In genomic region chr3:121593598-121594117, GRCm38 (mm10) we compare ENCODE assay signal across 32 mouse cellular contexts.
DNase-seq lines count a peak whose midpoint lies in the region; ATAC-seq lines count a peak whose summit lies in the region.
"Had no signal": no experiment of that assay in that cellular context is flagged by ENCODE, and none has a peak within 500 bp of the region (broad histone marks: within the 10 kb centered on the region; RNA-seq: fewer than 3 reads in every experiment).

No protein-coding gene starts in this region.

- no peaks in the 10 kb centered on the region for H3K27me3 ChIP-seq in kidney, embryonic 15.5 days
- no peaks in the 10 kb centered on the region for H3K27me3 ChIP-seq in stomach, embryonic 16.5 days (ENCODE audit: control insufficient read depth, insufficient read depth, low read length)
- H3K27me3 ChIP-seq: CH12.LX; embryonic facial prominence, embryonic 15.5 days; heart, embryonic 12.5 days; hindbrain, embryonic 15.5 days; neural tube, embryonic 13.5 days; stomach, embryonic 15.5 days had no signal

- no peak overlapping the region for H3K4me2 ChIP-seq in kidney, embryonic 15.5 days
- H3K4me2 ChIP-seq in stomach, embryonic 16.5 days (ENCODE audit: low read depth, low read length): no peak overlapping the region
- H3K4me2 ChIP-seq: embryonic facial prominence, embryonic 15.5 days; heart, embryonic 12.5 days; hindbrain, embryonic 15.5 days; midbrain, embryonic 11.5 days; neural tube, embryonic 13.5 days; stomach, embryonic 15.5 days had no signal

- no peak for ATAC-seq in kidney, embryonic 15.5 days (replicated peaks; ENCODE audit: low FRiP score)
- ATAC-seq in stomach, embryonic 16.5 days (ENCODE audit: insufficient read depth, low FRiP score): no peak
- ATAC-seq: forebrain, embryonic 16.5 days; inflammation-experienced regulatory T-cells, adult 6 months had no signal

- 0 out of 2 replicates have a peak overlapping the region, but pooled peaks have one; percentile 30 for H3K27ac ChIP-seq in kidney, embryonic 15.5 days
- no peak overlapping the region for H3K27ac ChIP-seq in stomach, embryonic 16.5 days (ENCODE audit: low read length)
- H3K27ac ChIP-seq: embryonic facial prominence, embryonic 15.5 days; gastrocnemius, adult 2 months; hindbrain, embryonic 10.5 days; hindbrain, embryonic 15.5 days; liver, embryonic 14.5 days; neural tube, embryonic 13.5 days; stomach, embryonic 15.5 days had no signal

- no peaks in the 10 kb centered on the region for H3K9me3 ChIP-seq in kidney, embryonic 15.5 days (replicated peaks)
- no peaks in the 10 kb centered on the region for H3K9me3 ChIP-seq in stomach, embryonic 16.5 days (replicated peaks; ENCODE audit: control insufficient read depth, low read length)
- H3K9me3 ChIP-seq: embryonic facial prominence, embryonic 15.5 days; hindbrain, embryonic 15.5 days; stomach, embryonic 15.5 days had no signal

- DNase-seq in kidney, adult 8-10 months: no peak
- DNase-seq in 3T3-L1 (ENCODE audit: low read depth, low spot score) (peak; percentile 47), NIH3T3 (ENCODE audit: low read depth) (peak; percentile 51)
- DNase-seq in cerebellum, adult 9-11 months: no peak
- DNase-seq in cerebellum, postnatal 14 days: no peak
- DNase-seq: adrenal gland, postnatal 14 days; cerebellum, adult 11 months; cerebellum, adult 9-10 months; gastrocnemius, adult 2 months; gastrocnemius, postnatal 36 days; heart, adult 18-20 months; kidney, adult 2 months; kidney, postnatal 14 days; liver; lung, adult 2 months; right cerebral cortex, postnatal 14 days; thymus, adult 2 months; thymus, postnatal 36 days had no signal

- WGBS in kidney, embryonic 15.5 days: 38% methylated on average over 8 of the region's 8 CpGs
- 45% methylated on average over 8 of the region's 8 CpGs for WGBS in stomach, embryonic 16.5 days

- peaks cover 24% of the 10 kb centered on the region for H3K4me1 ChIP-seq in kidney, embryonic 15.5 days
- peaks cover 7% of the 10 kb centered on the region for H3K4me1 ChIP-seq in stomach, embryonic 16.5 days (ENCODE audit: control insufficient read depth, insufficient read depth, low read length)
- H3K4me1 ChIP-seq: hindbrain, embryonic 15.5 days had no signal

- H3K36me3 ChIP-seq in kidney, embryonic 15.5 days: no peaks in the 10 kb centered on the region
- no peaks in the 10 kb centered on the region for H3K36me3 ChIP-seq in stomach, embryonic 16.5 days (ENCODE audit: control insufficient read depth, insufficient read depth, low read length)
- H3K36me3 ChIP-seq: embryonic facial prominence, embryonic 15.5 days; heart, embryonic 12.5 days; hindbrain, embryonic 10.5 days; hindbrain, embryonic 15.5 days; neural tube, embryonic 13.5 days; stomach, embryonic 15.5 days had no signal

- no peak overlapping the region for H3K9ac ChIP-seq in kidney, embryonic 15.5 days
- peak overlapping the region; percentile 25; the same call in 1 of the 2 replicates for H3K9ac ChIP-seq in stomach, embryonic 16.5 days (ENCODE audit: low read length)
- H3K9ac ChIP-seq: embryonic facial prominence, embryonic 15.5 days; heart, embryonic 12.5 days; hindbrain, embryonic 15.5 days; liver, embryonic 14.5 days; neural tube, embryonic 13.5 days; stomach, embryonic 15.5 days had no signal

- H3K4me3 ChIP-seq in kidney, embryonic 15.5 days (replicated peaks): no peak overlapping the region
- no peak overlapping the region for H3K4me3 ChIP-seq in stomach, embryonic 16.5 days (replicated peaks; ENCODE audit: low read length)
- H3K4me3 ChIP-seq: embryonic facial prominence, embryonic 15.5 days; gastrocnemius, adult 2 months; heart, embryonic 12.5 days; hindbrain, embryonic 10.5 days; hindbrain, embryonic 15.5 days; myocyte; neural tube, embryonic 13.5 days; stomach, embryonic 15.5 days had no signal

Comparison
In these comparisons a context has a peak if more than half of its experiments do, and no peak if none do; other contexts are left out.
1. DNase-seq: peak in 3T3-L1 (single experiment) and NIH3T3 (single experiment); none in kidney, adult 8-10 months (0 of 2), cerebellum, adult 9-11 months (single experiment) and cerebellum, postnatal 14 days (0 of 2).